Mouse (Mus musculus): ENCODE measurements around the gene Timm8a1.

DNA sequence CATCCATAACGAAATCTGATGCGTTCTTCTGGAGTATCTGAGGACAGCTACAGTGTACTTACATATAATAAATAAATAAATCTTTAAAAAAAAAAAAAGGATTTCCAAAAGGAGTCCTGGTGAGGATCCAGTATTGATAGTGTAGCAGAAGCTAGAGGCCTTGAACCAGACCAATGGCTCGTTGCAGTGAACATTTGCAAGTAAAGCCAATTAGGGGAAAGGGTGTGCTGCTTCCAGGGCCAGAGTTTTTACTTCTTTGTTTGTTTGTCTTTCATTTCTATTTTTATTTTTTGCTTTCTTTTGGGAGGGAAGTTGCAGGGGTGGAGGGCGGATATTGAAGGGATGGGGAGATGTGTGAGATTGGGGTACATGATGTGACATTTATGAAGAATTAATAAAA, 11.7 kb upstream of the Timm8a1 start:
- TF ChIP-seq CTCF (IDR thresholded peaks at IDR 0.05; ENCODE audit: control insufficient read depth, insufficient read depth, insufficient read length) (no peak), FOSL1 (IDR thresholded peaks at IDR 0.05; ENCODE audit: insufficient read depth, low read length, poor library complexity, severe bottlenecking) (no peak), CEBPB (IDR thresholded peaks at IDR 0.05; ENCODE audit: low read depth) (no peak), MAX (IDR thresholded peaks at IDR 0.05) (no peak), USF1 (IDR thresholded peaks at IDR 0.05; ENCODE audit: low read depth) (no peak)
